ENCODE assay signal across 13 mouse cellular contexts in genomic region chr12:8031595-8032358, GRCm38 (mm10). TPM values are rescaled to one million over a fixed set of nuclear protein-coding genes. Genes with fewer than 3 reads are reported as not detected.
DNase-seq lines count a peak whose midpoint lies in the region; ATAC-seq lines count a peak whose summit lies in the region.
"Had no signal": no experiment of that assay in that cellular context is flagged by ENCODE, and none has a peak within 500 bp of the region (broad histone marks: within the 10 kb centered on the region; RNA-seq: fewer than 3 reads in every experiment).

No protein-coding gene starts in this region.

- no peaks in the 10 kb centered on the region for H3K27me3 ChIP-seq in kidney, embryonic 14.5 days (ENCODE audit: control insufficient read depth, insufficient read depth, low read length)
- H3K27me3 ChIP-seq in forebrain, embryonic 14.5 days (replicated peaks; ENCODE audit: control insufficient read depth, insufficient read depth, low read length), result no peaks in the 10 kb centered on the region
- no peaks in the 10 kb centered on the region; the same call in 1 of the 2 replicates for H3K27me3 ChIP-seq in limb, embryonic 11.5 days (ENCODE audit: control insufficient read depth, insufficient read depth, low read length)
- H3K27me3 ChIP-seq in neural tube, embryonic 14.5 days (ENCODE audit: control insufficient read depth, insufficient read depth, low read length), result peaks cover 6% of the 10 kb centered on the region
- H3K27me3 ChIP-seq: limb, embryonic 13.5 days had no signal

- H3K4me1 ChIP-seq in kidney, embryonic 14.5 days (ENCODE audit: control insufficient read depth, insufficient read depth, low read length), result no peaks in the 10 kb centered on the region
- 0 out of 2 replicates have a peak, but pooled peaks cover 5% of the 10 kb centered on the region for H3K4me1 ChIP-seq in forebrain, embryonic 14.5 days (ENCODE audit: control insufficient read depth, insufficient read depth, low read length)
- peaks cover 2% of the 10 kb centered on the region for H3K4me1 ChIP-seq in limb, embryonic 11.5 days (ENCODE audit: control insufficient read depth, insufficient read depth, low read length)
- no peaks in the 10 kb centered on the region; the same call in 1 of the 2 replicates for H3K4me1 ChIP-seq in neural tube, embryonic 14.5 days (ENCODE audit: control insufficient read depth, insufficient read depth, low read length)

- H3K27ac ChIP-seq in kidney, embryonic 14.5 days (ENCODE audit: low read depth, low read length), result no peak overlapping the region
- no peak overlapping the region for H3K27ac ChIP-seq in forebrain, embryonic 14.5 days (ENCODE audit: low read depth, low read length)
- no peak overlapping the region for H3K27ac ChIP-seq in limb, embryonic 11.5 days (replicated peaks; ENCODE audit: low read depth, low read length)
- no peak overlapping the region for H3K27ac ChIP-seq in neural tube, embryonic 14.5 days (ENCODE audit: low read depth, low read length)
- H3K27ac ChIP-seq: limb, embryonic 13.5 days had no signal

- WGBS in kidney, embryonic 14.5 days, result 43% methylated on average over 14 of the region's 14 CpGs
- 10% methylated on average over 14 of the region's 14 CpGs for WGBS in forebrain, embryonic 14.5 days
- 26% methylated on average over 14 of the region's 14 CpGs for WGBS in limb, embryonic 11.5 days
- WGBS in neural tube, embryonic 14.5 days, result 14% methylated on average over 14 of the region's 14 CpGs

- DNase-seq in kidney, postnatal 25 days, result no peak
- DNase-seq in forebrain, embryonic 14.5 days (ENCODE audit: low spot score), result peak; percentile 44
- peak; percentile 54 for DNase-seq in limb, embryonic 11.5 days (ENCODE audit: low spot score)
- DNase-seq in left cerebral cortex, postnatal 10 days (ENCODE audit: extremely low spot score in 1 of 2, low spot score in 2 of 2), result no peak
- DNase-seq: adrenal gland, postnatal 25 days; B cell, adult 2 months; heart, postnatal 10 days; lung, postnatal 4 days had no signal

- no peak overlapping the region for H3K9ac ChIP-seq in kidney, embryonic 14.5 days (ENCODE audit: low read depth, low read length)
- H3K9ac ChIP-seq in forebrain, embryonic 14.5 days (ENCODE audit: low read length), result no peak overlapping the region
- no peak overlapping the region for H3K9ac ChIP-seq in limb, embryonic 11.5 days (ENCODE audit: low read length)
- H3K9ac ChIP-seq in neural tube, embryonic 14.5 days (replicated peaks; ENCODE audit: low read depth, low read length), result no peak overlapping the region
- H3K9ac ChIP-seq: limb, embryonic 13.5 days had no signal

- 0 out of 2 replicates have a peak, but pooled peaks have one; percentile 16 for ATAC-seq in kidney, embryonic 14.5 days (ENCODE audit: low FRiP score, low TSS enrichment)
- ATAC-seq in forebrain, embryonic 14.5 days, result peak; percentile 73
- peak; percentile 77 for ATAC-seq in limb, embryonic 11.5 days (ENCODE audit: insufficient number of reproducible peaks, low FRiP score, low TSS enrichment, low read depth)
- peak; percentile 76 for ATAC-seq in neural tube, embryonic 14.5 days (ENCODE audit: low read depth)
- ATAC-seq in cerebellum, adult (ENCODE audit: insufficient number of reproducible peaks, low FRiP score, low TSS enrichment), result no peak
- no peak for ATAC-seq in megakaryocyte, adult 5-6 weeks (ENCODE audit: poor library complexity, severe bottlenecking)

- intact Hi-C loops in left cerebral cortex, postnatal 10 days (cut with DNase I), result no loop called here

- no peak overlapping the region for H3K4me3 ChIP-seq in kidney, embryonic 14.5 days (ENCODE audit: low read length)
- H3K4me3 ChIP-seq in forebrain, embryonic 14.5 days (ENCODE audit: low read depth, low read length), result no peak overlapping the region
- H3K4me3 ChIP-seq in limb, embryonic 11.5 days (ENCODE audit: low read depth, low read length), result no peak overlapping the region
- no peak overlapping the region for H3K4me3 ChIP-seq in neural tube, embryonic 14.5 days (ENCODE audit: low read depth, low read length)
- H3K4me3 ChIP-seq: limb, embryonic 13.5 days had no signal

- H3K9me3 ChIP-seq in kidney, embryonic 14.5 days (ENCODE audit: control insufficient read depth, low read length), result no peaks in the 10 kb centered on the region
- no peaks in the 10 kb centered on the region for H3K9me3 ChIP-seq in forebrain, embryonic 14.5 days (replicated peaks; ENCODE audit: control insufficient read depth, low read length)
- H3K9me3 ChIP-seq in limb, embryonic 11.5 days (ENCODE audit: control insufficient read depth, low read length), result no peaks in the 10 kb centered on the region
- H3K9me3 ChIP-seq in neural tube, embryonic 14.5 days (ENCODE audit: control insufficient read depth, low read length), result no peaks in the 10 kb centered on the region
- H3K9me3 ChIP-seq: limb, embryonic 13.5 days had no signal

- no peaks in the 10 kb centered on the region for H3K36me3 ChIP-seq in kidney, embryonic 14.5 days (ENCODE audit: control insufficient read depth, insufficient read depth, low read length)
- no peaks in the 10 kb centered on the region for H3K36me3 ChIP-seq in forebrain, embryonic 14.5 days (ENCODE audit: control insufficient read depth, insufficient read depth, low read length)
- no peaks in the 10 kb centered on the region for H3K36me3 ChIP-seq in limb, embryonic 11.5 days (ENCODE audit: control insufficient read depth, insufficient read depth, low read length)
- no peaks in the 10 kb centered on the region for H3K36me3 ChIP-seq in neural tube, embryonic 14.5 days (ENCODE audit: control insufficient read depth, insufficient read depth, low read length)
- H3K36me3 ChIP-seq: limb, embryonic 13.5 days had no signal

- H3K4me2 ChIP-seq in kidney, embryonic 14.5 days (replicated peaks; ENCODE audit: low read depth, low read length), result no peak overlapping the region
- H3K4me2 ChIP-seq in forebrain, embryonic 14.5 days (ENCODE audit: low read length), result no peak overlapping the region
- no peak overlapping the region for H3K4me2 ChIP-seq in limb, embryonic 11.5 days (ENCODE audit: low read depth, severe bottlenecking)
- no peak overlapping the region for H3K4me2 ChIP-seq in neural tube, embryonic 14.5 days (ENCODE audit: low read depth, low read length)
- H3K4me2 ChIP-seq: limb, embryonic 13.5 days had no signal

RNA-seq across cellular contexts. Expression of gene Apob, which starts 54.3 kb away (rescaled TPM):
- polyA plus RNA-seq in kidney, embryonic 14.5 days (2014; fragmentation: Nextera tagmentation; extraction: Ambion mirVana), result 0.22 TPM in 1 of 2 replicates, not detected in the other
- polyA plus RNA-seq in forebrain, embryonic 14.5 days (2014; fragmentation: Nextera tagmentation; extraction: Ambion mirVana), result 0.05 and 0.20 TPM in 2 replicates
- 0.25 and 0.35 TPM in 2 replicates for polyA plus RNA-seq in limb, embryonic 11.5 days (2014; fragmentation: Nextera tagmentation; extraction: Ambion mirVana)
- 0.09 TPM in 2 replicates for polyA plus RNA-seq in neural tube, embryonic 14.5 days (2014; fragmentation: Nextera tagmentation; extraction: Ambion mirVana)
- not detected in 2 replicates for total RNA-seq in megakaryocyte, adult 5-6 weeks (2015)
- not detected in 2 replicates for total RNA-seq in megakaryocyte, adult 5-6 weeks (2017)
- under 1 TPM; 0.08 to 0.13 TPM for total RNA-seq in left cerebral cortex, postnatal 10 days (2021)

Comparison
In these comparisons a context has a peak if more than half of its experiments do, and no peak if none do; other contexts are left out.
1. ATAC-seq: peak in kidney, embryonic 14.5 days (single experiment), forebrain, embryonic 14.5 days (single experiment), limb, embryonic 11.5 days (single experiment) and neural tube, embryonic 14.5 days (single experiment); none in cerebellum, adult (single experiment) and megakaryocyte, adult 5-6 weeks (single experiment).
2. DNase-seq: peak in forebrain, embryonic 14.5 days (single experiment) and limb, embryonic 11.5 days (single experiment); none in kidney, postnatal 25 days (0 of 2) and left cerebral cortex, postnatal 10 days (0 of 2).